Mouse (Mus musculus) embryo, embryonic 11 days (tissue): ENCODE measurements at regions not wholly inside any gene's neighbourhood (a gene's known extent, or its start where the extent isn't known, plus 50 kb on each side); places are given as distances from the start of the nearest gene placed in this dataset.

ENCODE experiments used
- DNase-seq: peaks from one replicate; pipeline ENCODE4 v3.0.0-alpha.2; 2015

- peak; percentile 59 for DNase-seq
Observed at GRCm38 (mm10) chr12:106796596-106796995, 691.8 kb upstream of the 3110018I06Rik start.

- peak; percentile 30 for DNase-seq
Observed at GRCm38 (mm10) chr12:106819736-106820135, 668.7 kb upstream of the 3110018I06Rik start.

- no peak for DNase-seq
Observed at GRCm38 (mm10) chr12:106822311-106822710, 666.1 kb upstream of the 3110018I06Rik start.

GRCm38 (mm10) chr12:106828542-106828941 lies 659.9 kb upstream of the 3110018I06Rik start:
- DNase-seq = no peak

GRCm38 (mm10) chr12:106829323-106829722 lies 659.1 kb upstream of the 3110018I06Rik start:
- DNase-seq = peak; percentile 50

GRCm38 (mm10) chr12:106835241-106835640 lies 653.2 kb upstream of the 3110018I06Rik start:
- no peak for DNase-seq

- no peak for DNase-seq
Observed at GRCm38 (mm10) chr12:106839618-106840017, 648.8 kb upstream of the 3110018I06Rik start.

GRCm38 (mm10) chr12:106840150-106840651 lies 648.2 kb upstream of the 3110018I06Rik start:
- no peak for DNase-seq

GRCm38 (mm10) chr12:106841996-106842395 lies 646.4 kb upstream of the 3110018I06Rik start:
- no peak for DNase-seq

GRCm38 (mm10) chr12:106842396-106842795 lies 646.0 kb upstream of the 3110018I06Rik start:
- DNase-seq = no peak

- DNase-seq = no peak
Observed at GRCm38 (mm10) chr12:106851666-106852065, 636.8 kb upstream of the 3110018I06Rik start.

GRCm38 (mm10) chr12:106852736-106853135 lies 635.7 kb upstream of the 3110018I06Rik start:
- DNase-seq = no peak

- peak; percentile 74 for DNase-seq
Observed at GRCm38 (mm10) chr12:106853711-106854240, 634.7 kb upstream of the 3110018I06Rik start.

- DNase-seq = peak; percentile 58
Observed at GRCm38 (mm10) chr12:106855520-106855919, 632.9 kb upstream of the 3110018I06Rik start.

- DNase-seq = no peak
Observed at GRCm38 (mm10) chr12:106861638-106862037, 626.8 kb upstream of the 3110018I06Rik start.

GRCm38 (mm10) chr12:106864076-106864475 lies 624.4 kb upstream of the 3110018I06Rik start:
- DNase-seq = no peak

- no peak for DNase-seq
Observed at GRCm38 (mm10) chr12:106868036-106868435, 620.4 kb upstream of the 3110018I06Rik start.

GRCm38 (mm10) chr12:106871481-106871880 lies 617.0 kb upstream of the 3110018I06Rik start:
- no peak for DNase-seq

GRCm38 (mm10) chr12:106872966-106873730 lies 615.3 kb upstream of the 3110018I06Rik start:
- no peak for DNase-seq

- DNase-seq = no peak
Observed at GRCm38 (mm10) chr12:106890319-106890718, 598.1 kb upstream of the 3110018I06Rik start.

GRCm38 (mm10) chr12:106894061-106894460 lies 594.4 kb upstream of the 3110018I06Rik start:
- no peak for DNase-seq

- DNase-seq = no peak
Observed at GRCm38 (mm10) chr12:106904202-106904601, 584.2 kb upstream of the 3110018I06Rik start.

- no peak for DNase-seq
Observed at GRCm38 (mm10) chr12:106912782-106913181, 575.6 kb upstream of the 3110018I06Rik start.

- peak; percentile 66 for DNase-seq
Observed at GRCm38 (mm10) chr12:106922571-106922991, 565.9 kb upstream of the 3110018I06Rik start.
